Mouse (Mus musculus) hindlimb bud, embryonic 11.5 days (tissue): ENCODE results near the gene Tgm5.
"Not testable (repeated sequence)": the region's sequence is repeated elsewhere in the genome, so short reads cannot be mapped to it uniquely, and the experiment has no call there.

Experiments used
- DNase-seq: peaks from one replicate; pipeline ENCODE4 v3.0.0-alpha.2; 2012; ENCODE audit warnings: low read depth, low spot score; ENCODE audit errors: extremely low spot score

The Tgm5 gene

GRCm38 (mm10) chr2:121085480-121086185 lies at the start of gene Tgm5:
Tgm5 (minus strand) TSS chr2:121085841.
- no peak for DNase-seq

- DNase-seq = no peak
Measured at GRCm38 (mm10) chr2:121132822-121133221, 47.2 kb upstream of the Tgm5 start.

- DNase-seq = no peak
Measured at GRCm38 (mm10) chr2:121128865-121129620, 43.4 kb upstream of the Tgm5 start.

- no peak for DNase-seq
Measured at GRCm38 (mm10) chr2:121127536-121127935, 41.9 kb upstream of the Tgm5 start.

- not testable (repeated sequence) for DNase-seq
Measured at GRCm38 (mm10) chr2:121126302-121126701, 40.7 kb upstream of the Tgm5 start.

GRCm38 (mm10) chr2:121119260-121119659 lies 33.6 kb upstream of the Tgm5 start:
- DNase-seq = no peak

- no peak for DNase-seq
Measured at GRCm38 (mm10) chr2:121115418-121115817, 29.8 kb upstream of the Tgm5 start.

- DNase-seq = no peak
Measured at GRCm38 (mm10) chr2:121109695-121110094, 24.1 kb upstream of the Tgm5 start, which contains the start of gene Tgm7. Tgm7 (minus strand) TSS chr2:121109795.

- DNase-seq = no peak
Measured at GRCm38 (mm10) chr2:121105940-121106339, 20.3 kb upstream of the Tgm5 start.

GRCm38 (mm10) chr2:121102051-121102450 lies 16.4 kb upstream of the Tgm5 start:
- peak; percentile 37 for DNase-seq

GRCm38 (mm10) chr2:121089751-121090150 lies 4.1 kb upstream of the Tgm5 start:
- DNase-seq = no peak

- no peak for DNase-seq
Measured at GRCm38 (mm10) chr2:121088507-121088906, 2.9 kb upstream of the Tgm5 start.

- DNase-seq = no peak
Measured at GRCm38 (mm10) chr2:121082626-121083025, 3.0 kb downstream of the Tgm5 start.

- no peak for DNase-seq
Measured at GRCm38 (mm10) chr2:121074747-121075146, 10.9 kb downstream of the Tgm5 start.

- no peak for DNase-seq
Measured at GRCm38 (mm10) chr2:121071871-121072270, 13.8 kb downstream of the Tgm5 start.

GRCm38 (mm10) chr2:121069506-121069905 lies 16.1 kb downstream of the Tgm5 start:
- DNase-seq = no peak

GRCm38 (mm10) chr2:121067116-121067515 lies 18.5 kb downstream of the Tgm5 start:
- DNase-seq = no peak

GRCm38 (mm10) chr2:121061315-121061714 lies 24.3 kb downstream of the Tgm5 start:
- DNase-seq = no peak

GRCm38 (mm10) chr2:121057997-121058396 lies 27.6 kb downstream of the Tgm5 start:
- no peak for DNase-seq

- no peak for DNase-seq
Measured at GRCm38 (mm10) chr2:121055915-121056314, 29.7 kb downstream of the Tgm5 start.

- DNase-seq = no peak
Measured at GRCm38 (mm10) chr2:121054060-121054459, 31.6 kb downstream of the Tgm5 start.

- DNase-seq = no peak
Measured at GRCm38 (mm10) chr2:121052176-121052575, 33.5 kb downstream of the Tgm5 start.
